Mouse (Mus musculus): ENCODE data around the gene Smpd1.
A peak's percentile ranks its signal among the peaks of the same experiment; 100 is the strongest.

The Smpd1 gene

GRCm38 (mm10) chr7:105562317-105562716 lies 8.2 kb downstream of the Smpd1 start:
- no peak for DNase-seq (ENCODE audit: low spot score in 2 of 2)

- DNase-seq (ENCODE audit: low spot score in 2 of 2), result no peak
Observed at GRCm38 (mm10) chr7:105563367-105563766, 9.2 kb downstream of the Smpd1 start.

DNA sequence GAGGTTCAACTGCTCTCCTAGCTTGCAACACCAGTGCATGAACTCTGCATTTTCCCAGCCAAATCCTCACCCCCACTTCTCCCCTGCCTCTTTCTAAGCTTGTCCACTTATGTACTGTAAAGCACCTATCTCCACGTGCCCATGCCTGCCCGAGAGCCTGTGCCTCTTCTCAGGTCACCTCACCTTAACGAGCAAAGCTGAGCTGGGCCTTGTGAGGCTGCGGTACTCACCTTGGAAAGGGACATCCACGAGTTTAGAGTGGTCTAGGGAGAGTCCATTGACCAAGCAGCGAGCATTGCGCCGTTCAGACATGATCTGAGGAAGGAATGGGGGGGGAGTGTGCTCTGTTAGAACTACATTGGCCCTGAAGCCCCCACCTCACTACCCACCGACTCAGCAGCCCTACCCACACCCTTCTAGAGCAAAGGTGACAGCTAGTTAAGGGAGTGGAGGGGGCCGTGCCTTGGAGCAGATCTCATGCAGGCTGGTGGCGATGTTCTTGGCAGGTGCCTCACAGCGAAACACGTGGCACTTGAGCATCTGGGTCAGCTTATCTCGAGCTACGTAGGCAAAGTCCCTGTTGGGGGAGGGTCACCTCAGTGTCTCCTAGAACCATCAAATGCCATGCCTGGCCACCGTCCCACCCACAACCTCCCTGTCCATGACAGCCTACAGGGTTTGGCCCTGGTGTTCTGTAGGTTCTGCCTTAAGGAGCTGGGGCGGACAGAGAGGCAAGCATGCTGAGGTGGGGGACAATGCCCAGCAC lies 11.1 kb downstream of the Smpd1 start:
- peak; percentile 54 to 73 for DNase-seq (ENCODE audit: low spot score in 2 of 2)

- DNase-seq (ENCODE audit: low spot score in 2 of 2), result no peak
Observed at GRCm38 (mm10) chr7:105568583-105568982, 14.4 kb downstream of the Smpd1 start.

DNA sequence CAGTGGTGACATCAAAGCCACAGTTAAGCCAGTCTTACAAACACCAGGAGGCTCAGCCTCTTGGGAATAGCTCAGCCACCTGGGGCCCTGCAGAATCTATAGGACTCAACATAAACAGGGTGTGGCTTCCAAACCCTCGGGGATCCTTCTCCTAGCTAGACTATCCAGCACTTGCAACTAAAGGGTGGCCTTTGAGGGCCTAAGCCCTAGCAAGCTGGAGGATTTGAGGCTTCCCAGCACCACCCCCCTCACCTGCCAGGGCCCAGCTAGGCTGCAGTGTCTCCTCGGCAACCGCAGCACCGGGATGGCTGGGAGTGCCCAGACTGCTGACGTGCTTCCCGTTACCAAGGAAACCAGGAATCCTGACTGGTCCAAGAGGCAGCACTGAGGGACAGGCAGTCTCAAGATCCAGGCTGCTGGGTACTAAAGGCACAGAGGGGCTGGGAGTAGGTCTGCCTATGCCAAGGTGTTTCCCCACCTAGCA lies 14.9 kb downstream of the Smpd1 start:
- no peak for DNase-seq (ENCODE audit: low spot score in 2 of 2)

GRCm38 (mm10) chr7:105569512-105570496 lies 15.6 kb downstream of the Smpd1 start:
- DNase-seq (ENCODE audit: low spot score in 2 of 2), result no peak

- DNase-seq (ENCODE audit: low spot score in 2 of 2), result no peak
Observed at GRCm38 (mm10) chr7:105570756-105571155, 16.6 kb downstream of the Smpd1 start.

GRCm38 (mm10) chr7:105572949-105573348 lies 18.8 kb downstream of the Smpd1 start:
- DNase-seq (ENCODE audit: low spot score in 2 of 2), result no peak

GRCm38 (mm10) chr7:105574537-105574936 lies 20.4 kb downstream of the Smpd1 start:
- no peak for DNase-seq (ENCODE audit: low spot score in 2 of 2)

DNA sequence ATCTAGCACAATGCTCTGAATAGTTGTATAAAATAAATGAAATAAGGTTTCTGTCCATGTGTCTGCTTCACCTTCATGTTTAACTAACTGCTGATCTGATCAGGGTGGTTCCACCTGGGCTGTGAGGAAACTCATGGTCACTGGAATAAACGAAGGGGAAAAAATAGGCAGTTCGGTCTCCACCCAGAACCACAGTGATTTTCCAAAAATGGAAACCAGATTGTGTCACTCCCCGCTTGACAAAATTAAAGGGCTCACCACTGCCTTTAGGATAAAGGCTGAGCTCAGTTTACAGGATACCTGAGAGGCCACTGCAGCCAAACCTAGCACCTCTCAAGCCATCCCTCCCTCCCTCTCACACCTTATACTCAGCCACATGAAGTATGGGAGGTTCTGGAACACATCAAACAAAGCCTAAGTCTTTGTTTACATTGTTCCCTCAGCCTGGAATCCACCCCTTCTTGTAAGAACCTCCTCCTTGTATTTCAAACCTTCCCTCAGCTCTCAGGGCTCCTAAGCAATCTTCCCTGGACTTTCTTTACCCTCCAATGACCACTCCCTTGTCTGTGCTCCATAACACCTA lies 22.1 kb downstream of the Smpd1 start:
- no peak for DNase-seq (ENCODE audit: low spot score in 2 of 2)

DNA sequence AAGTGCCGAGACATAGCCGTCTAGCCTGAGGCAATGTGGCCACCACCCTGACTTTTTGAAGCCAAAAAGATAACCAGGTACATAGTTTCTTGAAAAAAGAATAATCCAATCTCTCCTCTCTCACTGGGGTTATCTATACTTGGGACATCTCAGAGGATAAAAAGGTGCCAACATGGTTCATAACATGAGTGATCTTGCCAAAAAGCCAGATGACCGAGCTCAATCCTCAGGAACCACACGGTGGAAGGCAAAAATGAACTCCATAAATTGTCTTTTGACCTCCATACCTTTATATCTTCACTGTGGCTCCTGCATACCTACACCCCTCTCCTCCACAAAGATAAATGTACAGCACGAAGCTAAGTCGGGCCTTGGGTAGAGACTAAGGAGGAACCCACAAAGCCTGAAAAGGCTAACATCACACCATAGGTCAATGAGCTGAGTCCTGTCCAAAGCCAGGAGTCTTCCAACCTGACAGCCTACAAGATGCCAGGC lies 23.3 kb downstream of the Smpd1 start:
- no peak for DNase-seq (ENCODE audit: low spot score in 2 of 2)

DNA sequence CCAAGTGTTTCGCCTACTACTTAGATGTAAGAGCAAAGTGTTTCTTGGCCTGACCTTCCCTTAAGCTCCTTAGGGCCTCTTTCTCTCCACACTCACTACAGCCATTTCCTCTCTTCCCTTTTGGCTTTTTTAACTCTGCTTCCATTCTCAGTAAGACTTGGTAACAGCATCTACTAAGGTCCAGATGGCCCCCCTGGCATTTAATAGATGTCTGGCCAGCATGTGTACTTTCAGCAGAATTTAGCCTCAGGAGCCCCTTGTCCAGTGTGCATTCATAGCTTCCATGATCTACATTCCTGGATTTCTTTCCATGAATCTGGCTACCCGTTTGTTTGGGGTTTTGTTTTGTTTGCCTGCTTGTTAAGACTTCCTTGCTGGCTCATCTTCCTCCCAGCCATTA lies 24.3 kb downstream of the Smpd1 start:
- DNase-seq (ENCODE audit: low spot score in 2 of 2), result no peak

DNA sequence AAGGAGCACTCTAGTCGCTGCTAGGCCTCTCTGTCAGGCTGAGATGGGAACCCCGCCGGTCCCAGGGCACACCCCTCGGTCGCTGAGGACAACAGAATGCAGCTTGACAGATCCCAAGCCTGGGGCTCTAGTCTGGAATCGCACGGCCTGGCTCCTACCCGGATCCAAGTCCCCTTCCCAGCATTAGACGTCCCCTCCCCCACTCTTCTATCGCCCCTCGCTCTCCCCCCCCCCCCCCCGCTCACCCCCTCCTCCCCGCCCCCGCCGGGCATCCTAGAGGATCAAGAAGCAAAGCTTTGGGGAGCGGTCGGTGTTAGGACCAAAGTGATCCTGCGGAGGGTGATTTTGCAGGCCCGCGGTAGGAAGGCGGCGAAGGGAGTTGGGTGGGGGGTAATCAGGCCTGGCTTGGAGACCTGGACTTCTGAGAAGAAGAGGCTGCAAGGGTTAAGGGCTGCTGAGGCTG lies 26.5 kb downstream of the Smpd1 start:
- peak in 1 of 2 experiments; percentile 26 for DNase-seq (ENCODE audit: low spot score in 2 of 2)

DNA sequence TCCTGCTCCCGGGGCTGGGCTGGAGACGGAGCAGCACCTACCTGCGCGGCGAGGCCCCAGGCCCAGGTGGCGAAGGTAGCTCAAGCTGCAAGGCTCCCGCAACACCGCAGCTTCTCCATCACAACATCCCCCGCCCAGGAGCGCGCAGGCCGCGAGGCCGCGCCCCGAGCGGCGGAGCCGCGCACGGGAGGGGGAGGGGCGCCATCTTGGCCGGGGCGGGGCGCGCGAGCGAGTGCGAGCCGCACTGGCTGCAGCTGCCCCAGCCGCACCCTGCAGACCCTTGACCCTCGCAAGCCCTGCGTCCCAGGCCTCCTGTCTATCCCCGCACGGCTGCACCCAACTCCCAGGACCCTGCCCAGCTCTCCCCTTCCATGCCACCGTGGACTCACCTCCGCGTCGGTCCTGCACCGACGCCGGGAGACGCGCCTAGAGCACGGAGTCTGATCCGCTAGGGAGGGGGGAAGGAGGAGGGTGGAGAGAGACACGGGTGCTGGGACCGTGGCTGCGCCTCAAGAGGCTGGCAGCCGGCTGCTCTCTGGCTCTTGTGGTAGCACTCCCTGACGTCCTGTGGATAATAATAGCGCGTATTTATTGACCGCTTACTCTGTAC lies 27.0 kb downstream of the Smpd1 start, which contains the start of gene Apbb1:
Gene Apbb1, minus strand, starts transcription at position 560 of the 610 bp plus-strand sequence.
- DNase-seq (ENCODE audit: low spot score in 2 of 2), result peak; percentile 81 to 87

- no peak for DNase-seq (ENCODE audit: low spot score in 2 of 2)
Observed at GRCm38 (mm10) chr7:105581959-105582358, 27.8 kb downstream of the Smpd1 start.

DNA sequence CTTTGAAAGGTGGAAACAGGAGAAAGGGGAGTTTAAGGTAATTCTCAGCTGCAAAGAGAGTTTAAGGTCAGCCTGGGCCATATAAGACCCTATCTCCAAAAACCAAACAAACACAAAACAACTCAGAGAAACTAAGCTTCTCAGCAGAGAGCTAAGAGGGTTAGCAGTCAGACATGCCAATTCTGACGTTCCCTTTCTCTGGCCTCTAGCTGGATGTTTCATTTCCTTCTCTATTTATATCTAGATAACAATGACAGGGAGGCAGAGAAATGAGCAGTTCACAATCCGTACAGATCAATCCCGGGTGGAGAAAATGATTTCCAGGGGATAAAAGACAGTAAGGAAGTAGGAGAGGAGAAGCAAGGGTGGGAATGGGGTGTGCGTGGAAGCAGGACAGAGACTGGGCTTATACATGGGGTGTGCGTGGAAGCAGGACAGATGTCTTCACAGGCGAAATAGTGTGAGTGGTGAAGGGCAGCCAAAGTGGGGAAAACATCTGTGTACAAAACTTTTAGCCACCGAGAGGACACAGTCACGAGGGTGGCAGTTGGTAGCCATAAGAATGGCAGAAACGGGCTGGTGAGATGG lies 34.3 kb downstream of the Smpd1 start:
- no peak for DNase-seq (ENCODE audit: low spot score in 2 of 2)

GRCm38 (mm10) chr7:105590097-105590496 lies 35.9 kb downstream of the Smpd1 start:
- no peak for DNase-seq (ENCODE audit: low spot score in 2 of 2)

- peak; percentile 33 to 65 for DNase-seq (ENCODE audit: low spot score in 2 of 2)
Observed at GRCm38 (mm10) chr7:105602860-105603623, 48.9 kb downstream of the Smpd1 start.

Measured in heart, adult 9 months (tissue).